Mouse (Mus musculus) CH12.LX (cell line): ENCODE measurements around the gene Myh3. TPM values are rescaled to one million over a fixed set of nuclear protein-coding genes. Genes with fewer than 3 reads are reported as not detected.

Experiments
- DNase-seq: peaks from one replicate; pipeline ENCODE4 v3.0.0-alpha.2; 2013; ENCODE audit errors: extremely low read depth
- H3K27ac ChIP-seq: 2 replicates; pipeline ENCODE4 v1.5.1; 2012; ENCODE audit warnings: low read depth, mild to moderate bottlenecking, control low read depth, moderate library complexity; ENCODE audit not compliant: insufficient read depth
- H3K27me3 ChIP-seq: replicated peaks from 2 replicates; pipeline ENCODE3; 2012; ENCODE audit warnings: inconsistent platforms
- H3K36me3 ChIP-seq, 2 experiments: replicated peaks in 1 of 2; 2 replicates each; pipeline versions ENCODE3 to v1.6.1; 2012; ENCODE audit warnings: inconsistent platforms in 1 of 2, low read length in 1 of 2, mild to moderate bottlenecking in 1 of 2, mixed read lengths in 1 of 2, moderate library complexity in 1 of 2; ENCODE audit not compliant: control insufficient read depth in 1 of 2, insufficient read depth in 1 of 2
- H3K4me1 ChIP-seq, 2 experiments: 2 replicates each; pipeline ENCODE4 v1.6.1; 2012; ENCODE audit warnings: inconsistent platforms in 1 of 2, moderate library complexity in 1 of 2; ENCODE audit not compliant: insufficient read depth in 2 of 2, control insufficient read depth in 1 of 2
- H3K4me2 ChIP-seq: 2 replicates; pipeline ENCODE4 v1.6.1; 2012; ENCODE audit warnings: low read depth, mild to moderate bottlenecking, control low read depth; ENCODE audit not compliant: poor library complexity, insufficient read depth, severe bottlenecking
- H3K4me3 ChIP-seq, 3 experiments: fragments of 150-350 bp in 1 of 3; sonication (generic) in 1 of 3; replicated peaks in 1 of 3; 2 replicates each; pipeline versions ENCODE3 to v1.5.1; 2011 to 2012; ENCODE audit warnings: low read depth in 2 of 3, low read length in 2 of 3, mild to moderate bottlenecking in 2 of 3, moderate library complexity in 2 of 3, control low read depth in 1 of 3, improper control_type of control experiment in 1 of 3, inconsistent platforms in 1 of 3, mixed read lengths in 1 of 3; ENCODE audit not compliant: poor library complexity in 1 of 3
- H3K79me2 ChIP-seq: replicated peaks from 2 replicates; pipeline ENCODE4 v1.6.1; 2012; ENCODE audit warnings: mild to moderate bottlenecking, moderate library complexity; ENCODE audit not compliant: control insufficient read depth, poor library complexity, insufficient read depth, severe bottlenecking; ENCODE audit errors: extremely low read depth
- H3K9ac ChIP-seq: 2 replicates; pipeline ENCODE4 v1.6.1; 2012; ENCODE audit warnings: low read depth, mild to moderate bottlenecking, control low read depth, moderate library complexity; ENCODE audit not compliant: insufficient read depth
- H3K9me3 ChIP-seq: replicated peaks from 2 replicates; pipeline ENCODE3; 2012; ENCODE audit warnings: low read length, inconsistent platforms, mixed read lengths
- BHLHE40 ChIP-seq: IDR thresholded peaks from 2 replicates; pipeline ENCODE4 v1.6.1; 2011; ENCODE audit warnings: mild to moderate bottlenecking, low read depth, low read length, improper control_type of control experiment
- CHD1 ChIP-seq: IDR thresholded peaks from 2 replicates; pipeline ENCODE4 v1.6.1; 2012; ENCODE audit warnings: low read depth, low read length, improper control_type of control experiment, inconsistent platforms
- CHD2 ChIP-seq: IDR thresholded peaks from 2 replicates; pipeline ENCODE4 v1.6.1; 2011; ENCODE audit warnings: low read length, improper control_type of control experiment
- CTCF ChIP-seq, 2 experiments: IDR thresholded peaks in 1 of 2; conservative IDR thresholded peaks in 1 of 2; 2 replicates each; pipeline ENCODE4 v1.5.1; 2011 to 2012; ENCODE audit warnings: low read depth in 2 of 2, low read length in 2 of 2, improper control_type of control experiment in 1 of 2, inconsistent platforms in 1 of 2, mild to moderate bottlenecking in 1 of 2, moderate library complexity in 1 of 2
- E2F4 ChIP-seq: IDR thresholded peaks from 2 replicates; pipeline ENCODE4 v1.6.1; 2011; ENCODE audit warnings: low read depth, low read length, improper control_type of control experiment; ENCODE audit not compliant: insufficient replicate concordance
- ELF1 ChIP-seq: IDR thresholded peaks from 2 replicates; pipeline ENCODE4 v1.6.1; 2014; ENCODE audit warnings: low read depth, mild to moderate bottlenecking, inconsistent platforms, low read length, improper control_type of control experiment
- EP300 ChIP-seq: IDR thresholded peaks from 2 replicates; pipeline ENCODE4 v1.6.1; 2011; ENCODE audit warnings: low read length, improper control_type of control experiment
- ETS1 ChIP-seq: conservative IDR thresholded peaks from 2 replicates; pipeline ENCODE4 v1.6.1; 2012; ENCODE audit warnings: low read depth, mild to moderate bottlenecking, inconsistent platforms, low read length, improper control_type of control experiment, moderate library complexity
- GABPA ChIP-seq: IDR thresholded peaks from 2 replicates; pipeline ENCODE4 v1.6.1; 2012; ENCODE audit warnings: low read depth, low read length, improper control_type of control experiment, inconsistent platforms; ENCODE audit not compliant: insufficient replicate concordance
- HCFC1 ChIP-seq: IDR thresholded peaks from 2 replicates; pipeline ENCODE4 v1.6.1; 2012; ENCODE audit warnings: low read depth, mild to moderate bottlenecking, inconsistent platforms, low read length, improper control_type of control experiment
- IRF4 ChIP-seq: IDR thresholded peaks from 2 replicates; pipeline ENCODE4 v1.6.1; 2014; ENCODE audit warnings: low read depth, mild to moderate bottlenecking, inconsistent platforms, low read length, improper control_type of control experiment
- JUN ChIP-seq: IDR thresholded peaks from 2 replicates; pipeline ENCODE4 v1.6.1; 2011; ENCODE audit warnings: low read depth, mild to moderate bottlenecking, low read length, improper control_type of control experiment, moderate library complexity; ENCODE audit not compliant: insufficient read depth
- JUND ChIP-seq: conservative IDR thresholded peaks from 2 replicates; pipeline ENCODE4 v1.6.1; 2011; ENCODE audit warnings: low read depth, low read length, improper control_type of control experiment
- KAT2A ChIP-seq: IDR thresholded peaks from 2 replicates; pipeline ENCODE4 v1.6.1; 2012; ENCODE audit warnings: low read length, improper control_type of control experiment, inconsistent platforms; ENCODE audit not compliant: insufficient replicate concordance
- MAFK ChIP-seq: IDR thresholded peaks from 2 replicates; pipeline ENCODE4 v1.6.1; 2011; ENCODE audit warnings: low read length, improper control_type of control experiment; ENCODE audit not compliant: insufficient replicate concordance
- MAX ChIP-seq: IDR thresholded peaks from 2 replicates; pipeline ENCODE4 v1.6.1; 2011; ENCODE audit warnings: low read length, improper control_type of control experiment
- MAZ ChIP-seq: IDR thresholded peaks from 2 replicates; pipeline ENCODE4 v1.6.1; 2012; ENCODE audit warnings: low read depth, mild to moderate bottlenecking, inconsistent platforms, low read length, improper control_type of control experiment, moderate library complexity
- MEF2A ChIP-seq: IDR thresholded peaks from 2 replicates; pipeline ENCODE4 v1.6.1; 2014; ENCODE audit warnings: low read depth, mild to moderate bottlenecking, inconsistent platforms, low read length, improper control_type of control experiment, borderline replicate concordance
- MXI1 ChIP-seq: IDR thresholded peaks from 2 replicates; pipeline ENCODE4 v1.6.1; 2011; ENCODE audit warnings: mild to moderate bottlenecking, low read depth, low read length, improper control_type of control experiment
- MYC ChIP-seq: IDR thresholded peaks from 2 replicates; pipeline ENCODE4 v1.6.1; 2011; ENCODE audit warnings: low read depth, mild to moderate bottlenecking, improper control_type of control experiment, low read length
- NELFE ChIP-seq: IDR thresholded peaks from 2 replicates; pipeline ENCODE4 v1.6.1; 2011; ENCODE audit warnings: low read depth, low read length, improper control_type of control experiment
- NRF1 ChIP-seq: IDR thresholded peaks from 2 replicates; pipeline ENCODE4 v1.6.1; 2014; ENCODE audit warnings: low read depth, mild to moderate bottlenecking, inconsistent platforms, low read length, improper control_type of control experiment, moderate library complexity
- PAX5 ChIP-seq: IDR thresholded peaks from 2 replicates; pipeline ENCODE4 v1.6.1; 2012; ENCODE audit warnings: low read length, inconsistent platforms, mixed read lengths
- POLR2A ChIP-seq: IDR thresholded peaks from 2 replicates; pipeline ENCODE4 v1.6.1; 2011; ENCODE audit warnings: low read depth, mild to moderate bottlenecking, improper control_type of control experiment, low read length
- POLR2AphosphoS2 ChIP-seq: IDR thresholded peaks from 2 replicates; pipeline ENCODE4 v1.6.1; 2011; ENCODE audit warnings: low read depth, low read length, improper control_type of control experiment
- RAD21 ChIP-seq: IDR thresholded peaks from 2 replicates; pipeline ENCODE4 v1.6.1; 2011; ENCODE audit warnings: low read depth, mild to moderate bottlenecking, low read length, improper control_type of control experiment, moderate library complexity
- RCOR1 ChIP-seq: conservative IDR thresholded peaks from 2 replicates; pipeline ENCODE4 v1.6.1; 2012; ENCODE audit warnings: low read depth, mild to moderate bottlenecking, inconsistent platforms, low read length, improper control_type of control experiment
- SIN3A ChIP-seq: IDR thresholded peaks from 2 replicates; pipeline ENCODE4 v1.6.1; 2012; ENCODE audit warnings: low read length, improper control_type of control experiment, inconsistent platforms
- SMC3 ChIP-seq: IDR thresholded peaks from 2 replicates; pipeline ENCODE4 v1.6.1; 2011; ENCODE audit warnings: low read depth, low read length, improper control_type of control experiment
- TBP ChIP-seq: conservative IDR thresholded peaks from 2 replicates; pipeline ENCODE4 v1.6.1; 2011; ENCODE audit warnings: low read depth, low read length, improper control_type of control experiment
- TCF12 ChIP-seq: IDR thresholded peaks from 2 replicates; pipeline ENCODE4 v1.6.1; 2014; ENCODE audit warnings: low read depth, mild to moderate bottlenecking, inconsistent platforms, low read length, improper control_type of control experiment
- UBTF ChIP-seq: IDR thresholded peaks from 2 replicates; pipeline ENCODE4 v1.6.1; 2012; ENCODE audit warnings: low read depth, mild to moderate bottlenecking, inconsistent platforms, low read length, improper control_type of control experiment, moderate library complexity
- USF1 ChIP-seq: IDR thresholded peaks from 2 replicates; pipeline ENCODE4 v1.6.1; 2014; ENCODE audit warnings: low read depth, mild to moderate bottlenecking, inconsistent platforms, low read length, improper control_type of control experiment
- USF2 ChIP-seq: conservative IDR thresholded peaks from 2 replicates; pipeline ENCODE4 v1.6.1; 2011; ENCODE audit warnings: low read depth, low read length, improper control_type of control experiment
- ZC3H11A ChIP-seq: IDR thresholded peaks from 2 replicates; pipeline ENCODE4 v1.6.1; 2012; ENCODE audit warnings: low read depth, mild to moderate bottlenecking, inconsistent platforms, low read length, improper control_type of control experiment
- ZKSCAN1 ChIP-seq: IDR thresholded peaks from 2 replicates; pipeline ENCODE4 v1.6.1; 2012; ENCODE audit warnings: low read depth, inconsistent platforms, low read length, improper control_type of control experiment, borderline replicate concordance
- ZMIZ1 ChIP-seq: IDR thresholded peaks from 2 replicates; pipeline ENCODE4 v1.6.1; 2012; ENCODE audit warnings: low read depth, mild to moderate bottlenecking, inconsistent platforms, low read length, improper control_type of control experiment
- ZNF384 ChIP-seq: IDR thresholded peaks from 2 replicates; pipeline ENCODE4 v1.6.1; 2012; ENCODE audit warnings: low read depth, low read length, improper control_type of control experiment, inconsistent platforms
- dilution Hi-C: fragments of 300-500 bp; cut with MboI; formaldehyde crosslinking; loops from 2 replicates; pipeline ENCODE4 v1.14.3; 2020; ENCODE audit warnings: low sequenced_read_pairs; ENCODE audit not compliant: extremely low pct_unique_long_range_greater_than_20kb, extremely low pct_ligation_motif_present
- in situ Hi-C: fragments of 300-500 bp; cut with MboI; formaldehyde crosslinking; loops from 3 replicates; pipeline ENCODE4 v1.14.3; 2019; ENCODE audit warnings: low sequenced_read_pairs, low pct_ligation_motif_present, low pct_unique_long_range_greater_than_20kb, mixed read lengths
- polyA plus RNA-seq: library from polyadenylated mRNA; unstranded; fragments of >175 nt; gene quantifications from 2 replicates; pipeline ENCODE4 v1.2.1, GENCODE M21; 2012; ENCODE audit warnings: low read depth; ENCODE audit not compliant: insufficient read length
- total RNA-seq, 2 experiments: library from RNA; depleted of rRNA; stranded (reverse); fragments of 300-350 nt in 1 of 2; fragments of >200 nt in 1 of 2; gene quantifications; 2 replicates each; pipeline ENCODE4 v1.2.3; 2012 to 2014

Gene Myh3
- total and polyA plus RNA-seq, 3 experiments: 0.12 to 0.64 (median 0.26) TPM

GRCm38 (mm10) chr11:67148286-67149012 is 70.3 kb downstream of the Myh3 start:
- TF ChIP-seq ZMIZ1 (peak; percentile 89), MXI1 (no peak; the same call in 1 of the 2 replicates), MYC (peak; percentile 74; the same call in 1 of the 2 replicates), ZC3H11A (no peak), GABPA (no peak), RAD21 (no peak), ZKSCAN1 (no peak), NELFE (peak; percentile 26; the same call in 1 of the 2 replicates), USF2 (no peak), IRF4 (peak; percentile 55), ELF1 (peak; percentile 34), KAT2A (0 out of 2 replicates have a peak, but pooled peaks have one; percentile 44), UBTF (no peak), TCF12 (no peak), RCOR1 (peak; percentile 53; the same call in 1 of the 2 replicates), CHD2 (peak; percentile 69), ETS1 (no peak), SIN3A (peak; percentile 62; the same call in 1 of the 2 replicates), MEF2A (peak; percentile 63), POLR2A (peak; percentile 61), ZNF384 (no peak), MAZ (no peak; the same call in 1 of the 2 replicates), CHD1 (no peak), POLR2AphosphoS2 (peak; percentile 11), USF1 (no peak), JUN (no peak), BHLHE40 (no peak), E2F4 (0 out of 2 replicates have a peak, but pooled peaks have one; percentile 76), SMC3 (no peak; the same call in 1 of the 2 replicates), NRF1 (no peak), JUND (no peak), HCFC1 (no peak), EP300 (no peak), PAX5 (no peak), CTCF (conservative IDR thresholded peaks at IDR 0.05 in 1 of 2, IDR thresholded peaks at IDR 0.05 in 1 of 2; ENCODE audit: low read depth in 2 of 2, low read length in 2 of 2) (no peak), MAX (peak; percentile 46; the same call in 1 of the 2 replicates), MAFK (peak; percentile 56; the same call in 1 of the 2 replicates), TBP (no peak)
- dilution Hi-C loops (no loop called here), in situ Hi-C loops (no loop called here)
- Histone ChIP-seq H3K4me1 (peaks cover 4 to 42% of the 10 kb centered on the region in 2 experiments; a peak in 2 of 4 replicates), H3K27me3 (no peaks in the 10 kb centered on the region), H3K36me3 (peaks cover 21 to 49% of the 10 kb centered on the region in 2 experiments), H3K9ac (peak overlapping the region; percentile 26), H3K9me3 (no peaks in the 10 kb centered on the region), H3K4me3 (no peak overlapping the region), H3K4me2 (peak overlapping the region; percentile 29), H3K27ac (peak overlapping the region; percentile 50), H3K79me2 (no peaks in the 10 kb centered on the region; the same call in 1 of the 2 replicates)
- DNase-seq: peak; percentile 58
